Mouse (Mus musculus) thymus, adult 2 months (tissue): ENCODE results near the gene Orc3.

Experiments used
- CTCF ChIP-seq: fragments of 200-500 bp; IDR thresholded peaks from 2 replicates; pipeline ENCODE4 v1.5.1; 2012; ENCODE audit warnings: mild to moderate bottlenecking, control low read depth, low read length, moderate library complexity, borderline replicate concordance; ENCODE audit not compliant: control insufficient read depth, poor library complexity, insufficient read depth; ENCODE audit errors: extremely low read depth
- POLR2A ChIP-seq: fragments of 200-500 bp; IDR thresholded peaks from 2 replicates; pipeline ENCODE4 v1.6.1; 2012; ENCODE audit warnings: mild to moderate bottlenecking, low read length, control low read depth, moderate library complexity; ENCODE audit not compliant: control insufficient read depth, poor library complexity, insufficient read depth; ENCODE audit errors: extremely low read depth

DNA sequence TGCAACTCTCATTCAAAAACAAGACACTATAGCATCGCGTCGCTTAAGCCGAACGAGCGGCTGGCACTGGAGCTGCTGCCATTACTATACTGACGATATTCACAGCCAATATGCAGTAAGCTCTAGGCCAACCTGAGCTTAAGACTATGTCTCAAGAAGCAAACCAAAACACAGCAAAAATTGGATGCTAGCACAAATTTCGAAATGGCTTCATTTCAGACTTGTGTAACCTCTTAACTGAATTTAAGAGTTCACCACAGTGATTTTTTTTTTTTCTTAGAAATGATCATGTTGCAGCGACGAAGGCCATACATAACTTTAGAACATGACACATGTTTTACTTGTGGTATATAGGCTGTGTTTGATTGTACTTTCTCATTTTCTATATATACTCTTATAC lies 8.1 kb downstream of the Orc3 start:
- TF ChIP-seq CTCF (no peak), POLR2A (no peak)
